Mouse (Mus musculus) CD4-positive, CD25-positive, alpha-beta regulatory T cell, adult 9 weeks (primary cell): ENCODE results near the gene Rhebl1. TPM values are rescaled to one million over a fixed set of nuclear protein-coding genes. Genes with fewer than 3 reads are reported as not detected.

Experiments
- polyA plus RNA-seq: library from polyadenylated mRNA; unstranded; fragments of 100-300 nt; shearing (Covaris generic); gene quantifications from one replicate; pipeline ENCODE4 v1.2.1, GENCODE M21; 2017

The Rhebl1 gene
- 23.2 TPM for polyA plus RNA-seq

GRCm38 (mm10) chr15:98893940-98894745 is at the start of gene Rhebl1:
Rhebl1 (minus strand) TSS chr15:98894540.

DNA sequence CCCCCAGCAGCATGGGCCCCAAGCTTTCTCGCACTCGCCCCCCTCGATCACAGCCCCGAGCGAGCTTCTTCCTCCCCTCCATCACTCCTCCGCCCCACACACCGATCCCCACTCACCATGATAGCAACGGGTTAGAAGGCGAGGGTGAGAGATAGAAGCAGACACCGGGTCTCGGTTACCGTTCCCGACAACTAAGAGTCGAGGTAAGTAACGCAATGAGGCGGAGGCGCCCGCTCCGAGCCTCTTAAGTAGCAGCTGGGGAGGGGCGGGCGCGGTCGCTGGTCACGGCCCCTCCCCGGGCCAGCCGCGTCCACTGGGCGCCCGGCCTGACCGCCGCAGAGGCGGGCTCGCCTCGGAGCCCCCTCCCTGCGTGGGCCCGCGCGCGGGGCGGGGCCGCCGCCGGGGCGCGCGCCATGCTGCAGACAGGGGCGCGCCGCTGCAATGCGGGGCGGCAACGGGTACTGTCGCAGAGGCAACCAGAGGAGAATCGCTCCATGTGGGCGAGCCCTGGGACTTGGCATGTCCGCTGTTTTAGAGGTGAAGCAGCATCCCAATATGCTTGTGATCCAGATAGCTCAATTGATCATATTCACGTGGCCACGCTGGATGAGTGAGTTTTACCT is 40.0 kb upstream of the Rhebl1 start, which contains the start of gene Tuba1b:
Gene Tuba1b (minus strand): TSS at position 349 of the 623 bp plus-strand sequence.

GRCm38 (mm10) chr15:98917538-98918498 is 23.5 kb upstream of the Rhebl1 start, which contains the start of gene Lmbr1l:
Lmbr1l (minus strand) TSS chr15:98918231.

GRCm38 (mm10) chr15:98897928-98898800 is 3.8 kb upstream of the Rhebl1 start, which contains the start of gene Dhh:
Dhh (minus strand) TSS chr15:98898540.

DNA sequence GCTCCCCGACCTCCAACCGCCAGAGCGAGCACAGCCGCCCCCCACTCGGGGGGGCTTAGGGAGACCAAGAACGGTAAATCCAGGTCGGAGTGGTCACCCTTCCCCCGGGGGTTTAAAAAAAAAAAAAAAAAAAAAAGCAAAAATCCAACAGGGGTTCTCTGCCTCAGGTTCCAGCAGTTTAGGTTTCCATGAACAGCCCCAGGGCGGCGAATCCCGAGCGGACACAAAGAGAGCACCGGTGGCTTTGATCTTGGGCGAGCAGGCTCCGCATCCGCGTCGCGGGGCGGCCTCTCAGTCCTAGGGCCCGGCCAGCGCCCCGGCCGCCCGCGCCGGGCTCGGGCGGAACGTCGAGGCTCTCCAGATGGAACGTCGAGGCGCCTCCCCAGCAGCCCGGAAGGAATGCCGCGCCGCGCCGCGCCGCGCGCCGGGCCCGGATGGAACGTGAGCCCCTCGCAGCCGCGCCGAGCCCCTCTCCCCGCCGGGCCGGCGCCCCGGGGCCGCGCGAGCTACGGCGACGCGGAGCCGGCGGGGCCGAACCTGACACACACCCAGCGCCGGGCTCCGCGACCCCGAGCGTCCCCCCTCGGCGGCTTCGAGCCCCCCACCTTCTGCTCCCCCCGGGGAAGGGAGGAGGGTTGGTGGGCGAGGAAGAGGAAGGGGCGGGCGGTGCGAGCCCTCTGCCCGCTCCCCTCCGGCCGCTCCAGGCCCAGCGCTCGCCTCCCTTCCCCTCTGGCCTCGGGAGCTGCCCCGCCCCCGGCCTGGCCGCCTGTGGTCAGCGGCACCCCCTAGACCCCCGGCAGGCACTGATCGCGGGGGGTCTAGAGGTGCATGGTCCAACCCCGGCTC is 23.0 kb downstream of the Rhebl1 start, which contains the start of gene Kmt2d:
Gene Kmt2d (minus strand): TSS at position 135 of the 846 bp plus-strand sequence.

GRCm38 (mm10) chr15:98830736-98831683 is 63.3 kb downstream of the Rhebl1 start, which contains the start of gene Prkag1:
Prkag1 (minus strand) TSS chr15:98831521.

Other genes with a start within 250 kb of the Rhebl1 start
- 32.3 TPM for gene Ddx23, start 231.6 kb downstream of the Rhebl1 start, polyA plus RNA-seq
- 1.6 TPM for gene Rnd1, start 217.1 kb downstream of the Rhebl1 start, polyA plus RNA-seq
- gene Ccdc65, start 186.3 kb downstream of the Rhebl1 start, polyA plus RNA-seq, result not detected
- 0.24 TPM for gene Fkbp11, start 166.3 kb downstream of the Rhebl1 start, polyA plus RNA-seq
- gene Arf3, start 131.3 kb downstream of the Rhebl1 start, polyA plus RNA-seq, result 35.9 TPM
- not detected for gene Wnt10b, start 116.4 kb downstream of the Rhebl1 start, polyA plus RNA-seq
- not detected for gene Wnt1, start 104.7 kb downstream of the Rhebl1 start, polyA plus RNA-seq
- not detected for gene Ddn, start 85.0 kb downstream of the Rhebl1 start, polyA plus RNA-seq
- gene Prkag1, start 63.0 kb downstream of the Rhebl1 start, polyA plus RNA-seq, result 156 TPM
- 26.5 TPM for gene Kmt2d, start 23.3 kb downstream of the Rhebl1 start, polyA plus RNA-seq
- gene Dhh, start 4.0 kb upstream of the Rhebl1 start, polyA plus RNA-seq, result 0.09 TPM
- 82.5 TPM for gene Lmbr1l, start 23.7 kb upstream of the Rhebl1 start, polyA plus RNA-seq
- 486 TPM for gene Tuba1b, start 40.0 kb upstream of the Rhebl1 start, polyA plus RNA-seq
- gene Gm49450, start 59.0 kb upstream of the Rhebl1 start, polyA plus RNA-seq, result not detected
- gene Tuba1a, start 59.2 kb upstream of the Rhebl1 start, polyA plus RNA-seq, result 212 TPM
- gene Tuba1c, start 135.4 kb upstream of the Rhebl1 start, polyA plus RNA-seq, result 75.2 TPM
- gene Prph, start 160.6 kb upstream of the Rhebl1 start, polyA plus RNA-seq, result not detected
- gene Troap, start 180.0 kb upstream of the Rhebl1 start, polyA plus RNA-seq, result 0.81 TPM
- gene C1ql4, start 193.3 kb upstream of the Rhebl1 start, polyA plus RNA-seq, result not detected
- gene Dnajc22, start 198.6 kb upstream of the Rhebl1 start, polyA plus RNA-seq, result not detected
- gene Spats2, start 231.4 kb upstream of the Rhebl1 start, polyA plus RNA-seq, result 0.14 TPM